Mouse (Mus musculus) heart, embryonic 10.5 days (tissue): ENCODE data around the gene Gm21725. TPM values are rescaled to one million over a fixed set of nuclear protein-coding genes. Genes with fewer than 3 reads are reported as not detected.
"Not testable (repeated sequence)": the region's sequence is repeated elsewhere in the genome, so short reads cannot be mapped to it uniquely, and the experiment has no call there.

Source experiments
- DNase-seq: peaks from one replicate; pipeline ENCODE4 v3.0.0-alpha.2; 2017; ENCODE audit warnings: low spot score
- H3K27ac ChIP-seq: fragments of 300-500 bp; sonication (generic); 2 replicates; pipeline ENCODE4 v1.5.1; 2016; ENCODE audit warnings: mild to moderate bottlenecking
- H3K27me3 ChIP-seq: fragments of 300-500 bp; sonication (generic); 2 replicates; pipeline ENCODE4 v1.6.1; 2016; ENCODE audit warnings: mild to moderate bottlenecking; ENCODE audit not compliant: poor library complexity, insufficient read depth, severe bottlenecking
- H3K36me3 ChIP-seq: fragments of 300-500 bp; sonication (generic); 2 replicates; pipeline ENCODE4 v1.6.1; 2016; ENCODE audit warnings: mild to moderate bottlenecking, moderate library complexity
- H3K4me1 ChIP-seq: fragments of 300-500 bp; sonication (generic); 2 replicates; pipeline ENCODE4 v1.6.1; 2016; ENCODE audit warnings: mild to moderate bottlenecking
- H3K4me3 ChIP-seq: fragments of 300-500 bp; sonication (generic); 2 replicates; pipeline ENCODE4 v1.5.1; 2016; ENCODE audit warnings: mild to moderate bottlenecking, moderate library complexity
- H3K9me3 ChIP-seq: fragments of 300-500 bp; sonication (generic); 2 replicates; pipeline ENCODE4 v1.6.1; 2016; ENCODE audit warnings: mild to moderate bottlenecking, moderate library complexity
- WGBS: fragments of 180-500 bp; shearing (Covaris S2); methylation state at CpG from one replicate; pipeline ENCODE4 v1.1.7; 2016; 5-methylcytosine and 5-hydroxymethylcytosine counted together
- polyA plus RNA-seq: library from polyadenylated mRNA; unstranded; fragments of >200 nt; fragmentation: Nextera tagmentation; extraction: Ambion mirVana; gene quantifications from 2 replicates; pipeline ENCODE4 v1.2.1, GENCODE M21; 2016

Gm21725 gene
- polyA plus RNA-seq = not detected in 2 replicates

GRCm38 (mm10) chrY:13348963-13349362 is at the start of gene Gm21725:
Gene Gm21725 (minus strand): TSS chrY:13349063.
- not testable (repeated sequence) for H3K36me3 ChIP-seq, H3K9me3 ChIP-seq, H3K4me1 ChIP-seq, H3K4me3 ChIP-seq, DNase-seq, H3K27ac ChIP-seq, H3K27me3 ChIP-seq
- no CpG with 5 or more reads among the region's 3 CpGs for WGBS

Other genes starting within 250 kb of the Gm21725 start
- not detected in 2 replicates for gene Gm21891, start 215.6 kb downstream of the Gm21725 start, polyA plus RNA-seq
- gene Gm21425, start 187.1 kb downstream of the Gm21725 start, polyA plus RNA-seq = not detected in 2 replicates
- gene Gm21828, start 125.1 kb downstream of the Gm21725 start, polyA plus RNA-seq = not detected in 2 replicates
- not detected in 2 replicates for gene Gm21440, start 96.7 kb downstream of the Gm21725 start, polyA plus RNA-seq
- gene Gm21454, start 96.6 kb downstream of the Gm21725 start, polyA plus RNA-seq = not detected in 2 replicates
- gene Gm21866, start 116.5 kb upstream of the Gm21725 start, polyA plus RNA-seq = not detected in 2 replicates
- gene Gm20773, start 145.0 kb upstream of the Gm21725 start, polyA plus RNA-seq = not detected in 2 replicates